Mouse (Mus musculus) MEL (cell line): ENCODE results near the gene Slfnl1.

Source experiments
- CTCF ChIP-seq, 3 experiments: IDR thresholded peaks in 2 of 3; conservative IDR thresholded peaks in 1 of 3; 2 replicates each; pipeline ENCODE4 v1.5.1; 2011 to 2012; ENCODE audit warnings: low read length in 3 of 3, low read depth in 2 of 3, mild to moderate bottlenecking in 2 of 3, improper control_type of control experiment in 1 of 3, inconsistent platforms in 1 of 3, mixed read lengths in 1 of 3, moderate library complexity in 1 of 3; ENCODE audit not compliant: control insufficient read depth in 1 of 3, insufficient read depth in 1 of 3, poor library complexity in 1 of 3, severe bottlenecking in 1 of 3
- MAX ChIP-seq: IDR thresholded peaks from 2 replicates; pipeline ENCODE4 v1.6.1; 2011; ENCODE audit warnings: low read length, improper control_type of control experiment
- NRF1 ChIP-seq: IDR thresholded peaks from 2 replicates; pipeline ENCODE4 v1.6.1; 2014; ENCODE audit warnings: low read depth, mild to moderate bottlenecking, inconsistent platforms, low read length, improper control_type of control experiment, moderate library complexity; ENCODE audit not compliant: poor library complexity, insufficient read depth, severe bottlenecking
- POLR2A ChIP-seq, 2 experiments: IDR thresholded peaks; 2 replicates each; pipeline ENCODE4 v1.6.1; 2011 to 2012; ENCODE audit warnings: low read length in 2 of 2, mild to moderate bottlenecking in 2 of 2, control low read depth in 1 of 2, improper control_type of control experiment in 1 of 2, low read depth in 1 of 2, moderate library complexity in 1 of 2; ENCODE audit not compliant: control insufficient read depth in 1 of 2, insufficient read depth in 1 of 2, poor library complexity in 1 of 2
- POLR2AphosphoS2 ChIP-seq: IDR thresholded peaks from 2 replicates; pipeline ENCODE4 v1.6.1; 2011; ENCODE audit warnings: low read length, improper control_type of control experiment
- RAD21 ChIP-seq: IDR thresholded peaks from 2 replicates; pipeline ENCODE4 v1.6.1; 2011; ENCODE audit warnings: mild to moderate bottlenecking, low read depth, low read length, improper control_type of control experiment
- SMC3 ChIP-seq: IDR thresholded peaks from 2 replicates; pipeline ENCODE4 v1.6.1; 2011; ENCODE audit warnings: low read depth, low read length, improper control_type of control experiment
- TAL1 ChIP-seq: IDR thresholded peaks from 2 replicates; pipeline ENCODE4 v1.6.1; 2012; ENCODE audit warnings: mild to moderate bottlenecking, inconsistent platforms, low read length, moderate library complexity, mixed read lengths
- USF1 ChIP-seq: IDR thresholded peaks from 2 replicates; pipeline ENCODE4 v1.6.1; 2014; ENCODE audit warnings: low read depth, mild to moderate bottlenecking, inconsistent platforms, low read length, improper control_type of control experiment, moderate library complexity

DNA sequence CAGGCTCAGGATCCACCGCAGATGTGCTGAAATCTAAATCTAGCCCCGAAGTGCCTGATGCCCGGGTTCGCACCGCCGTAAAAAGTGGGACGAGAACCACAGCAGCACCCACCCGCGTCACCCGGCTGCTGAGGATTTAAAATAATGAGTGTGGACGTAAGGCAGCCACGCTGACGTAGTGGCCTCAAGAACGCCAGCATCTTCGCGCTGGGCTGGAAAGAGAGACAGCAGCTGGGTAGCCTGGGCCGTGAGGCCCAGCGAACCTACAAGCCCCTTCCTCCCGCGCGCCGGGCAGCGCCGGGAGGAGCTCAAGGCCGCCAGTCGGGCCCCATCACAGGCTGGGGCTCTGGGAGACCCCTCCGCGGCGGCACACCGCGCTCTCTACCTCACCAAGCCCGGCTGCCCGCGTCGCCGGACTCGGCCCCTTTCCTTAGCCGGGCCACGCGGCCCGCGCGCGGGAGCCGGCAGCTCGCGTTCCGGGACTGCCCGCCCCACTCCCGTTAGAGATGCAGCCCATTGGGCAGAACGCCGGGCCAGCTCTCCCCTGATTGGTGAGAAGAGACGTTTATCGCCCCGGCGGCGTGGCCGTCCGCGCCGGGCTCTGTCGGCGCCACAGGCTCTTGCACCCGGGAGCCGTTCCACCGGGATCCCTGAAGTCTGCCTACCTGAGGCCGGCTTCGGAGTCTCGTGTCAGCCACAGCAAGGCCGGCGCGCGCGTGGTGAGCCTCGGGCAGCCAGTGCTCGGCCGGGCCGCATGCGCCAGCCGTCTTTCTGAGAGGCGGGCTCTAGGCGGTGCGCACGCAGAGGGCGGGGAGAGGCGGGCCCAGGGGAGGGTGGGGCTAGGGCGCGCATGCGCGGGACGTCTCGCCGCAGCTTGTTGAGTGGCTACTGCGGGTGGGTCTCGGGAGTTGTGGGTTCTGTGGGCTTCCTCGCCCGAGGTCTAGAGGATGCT is 37.7 kb downstream of the Slfnl1 start, which contains the start of gene Ctps:
- TF ChIP-seq TAL1, result no peak
- peak; percentile 91 for TF ChIP-seq MAX
- no peak for TF ChIP-seq RAD21
- TF ChIP-seq USF1, result no peak
- TF ChIP-seq POLR2A (IDR thresholded peaks at IDR 0.05; ENCODE audit: control insufficient read depth in 1 of 2, insufficient read depth in 1 of 2, low read depth in 1 of 2, low read length in 2 of 2, poor library complexity in 1 of 2), result peak; percentile 85 to 90
- no peak for TF ChIP-seq CTCF (IDR thresholded peaks at IDR 0.05 in 2 of 3, conservative IDR thresholded peaks at IDR 0.05 in 1 of 3; ENCODE audit: control insufficient read depth in 1 of 3, insufficient read depth in 1 of 3, low read depth in 2 of 3, low read length in 3 of 3, poor library complexity in 1 of 3, severe bottlenecking in 1 of 3)
- peak; percentile 92 for TF ChIP-seq NRF1
- TF ChIP-seq SMC3, result no peak
- peak; percentile 88 for TF ChIP-seq POLR2AphosphoS2
